Mouse (Mus musculus) midbrain, embryonic 15.5 days (tissue): ENCODE measurements around the gene Snrpn. TPM values are rescaled to one million over a fixed set of nuclear protein-coding genes. Genes with fewer than 3 reads are reported as not detected.

Source experiments
- ATAC-seq: fragments of 200-750 bp; cut with Nextera tagmentation; replicated peaks from 2 replicates; pipeline ENCODE4 v1.8.0; 2017; ENCODE audit warnings: moderate TSS enrichment
- H3K27ac ChIP-seq: fragments of 300-500 bp; sonication (generic); 2 replicates; pipeline ENCODE4 v1.5.1; 2015; ENCODE audit warnings: mild to moderate bottlenecking, inconsistent platforms
- H3K27me3 ChIP-seq: fragments of 300-500 bp; sonication (generic); replicated peaks from 2 replicates; pipeline ENCODE4 v1.6.1; 2015; ENCODE audit warnings: inconsistent platforms
- H3K36me3 ChIP-seq: fragments of 300-500 bp; sonication (generic); replicated peaks from 2 replicates; pipeline ENCODE4 v1.6.1; 2015; ENCODE audit warnings: inconsistent platforms
- H3K4me1 ChIP-seq: fragments of 300-500 bp; sonication (generic); 2 replicates; pipeline ENCODE4 v1.6.1; 2015; ENCODE audit warnings: inconsistent platforms
- H3K4me2 ChIP-seq: fragments of 300-500 bp; sonication (generic); 2 replicates; pipeline ENCODE4 v1.6.1; 2015; ENCODE audit warnings: inconsistent platforms, mild to moderate bottlenecking, moderate library complexity
- H3K4me3 ChIP-seq: fragments of 300-500 bp; sonication (generic); 2 replicates; pipeline ENCODE4 v1.5.1; 2015; ENCODE audit warnings: mild to moderate bottlenecking, inconsistent platforms
- H3K9ac ChIP-seq: fragments of 300-500 bp; sonication (generic); 2 replicates; pipeline ENCODE4 v1.6.1; 2015; ENCODE audit warnings: mild to moderate bottlenecking, inconsistent platforms
- H3K9me3 ChIP-seq: fragments of 300-500 bp; sonication (generic); 2 replicates; pipeline ENCODE4 v1.6.1; 2016; ENCODE audit warnings: inconsistent platforms
- WGBS: fragments of 180-500 bp; shearing (Covaris S2); methylation state at CpG from one replicate; pipeline ENCODE4 v1.1.7; 2015; ENCODE audit warnings: mixed read lengths; 5-methylcytosine and 5-hydroxymethylcytosine counted together
- polyA plus RNA-seq: library from polyadenylated mRNA; unstranded; fragments of >200 nt; fragmentation: Nextera tagmentation; extraction: Ambion mirVana; gene quantifications from 2 replicates; pipeline ENCODE4 v1.2.1, GENCODE M21; 2015

Gene Snrpn
- polyA plus RNA-seq, 1 experiment from 2014 or later, result 901 TPM

GRCm38 (mm10) chr7:60006262-60006661 is 133.8 kb downstream of the Snrpn start:
- 44% methylated on average over 2 of the region's 2 CpGs for WGBS
- peaks cover 9% of the 10 kb centered on the region for H3K9me3 ChIP-seq

GRCm38 (mm10) chr7:60004606-60005330 is 135.3 kb downstream of the Snrpn start, which contains the start of the genes Snurf and Gm38393:
Snurf (minus strand) TSS chr7:60005049.
Gm38393 (minus strand) TSS chr7:60005064.
- H3K4me3 ChIP-seq, result peak within 1 kb of the TSS; percentile 71
- no peaks in the 10 kb centered on the region for H3K36me3 ChIP-seq
- peaks cover 9% of the 10 kb centered on the region for H3K9me3 ChIP-seq
- no peaks in the 10 kb centered on the region for H3K4me1 ChIP-seq
- peak within 1 kb of the TSS; percentile 75 for H3K9ac ChIP-seq
- H3K27me3 ChIP-seq, result no peaks in the 10 kb centered on the region
- H3K4me2 ChIP-seq, result peak within 1 kb of the TSS; percentile 45
- peak within 1 kb of the TSS; percentile 92 for H3K27ac ChIP-seq
- 56% methylated on average over 30 of the region's 30 CpGs for WGBS
- ATAC-seq, result peak; percentile 70

More at GRCm38 (mm10) chr7:60006262-60006661, 133.8 kb downstream of the Snrpn start:
- H3K4me3 ChIP-seq, result no peak overlapping the region
- H3K27ac ChIP-seq, result no peak overlapping the region
- H3K4me1 ChIP-seq, result no peaks in the 10 kb centered on the region
- ATAC-seq, result no peak
- H3K36me3 ChIP-seq, result no peaks in the 10 kb centered on the region
- no peak overlapping the region for H3K4me2 ChIP-seq
- no peak overlapping the region for H3K9ac ChIP-seq
- no peaks in the 10 kb centered on the region for H3K27me3 ChIP-seq

GRCm38 (mm10) chr7:60003921-60004605 is 136.0 kb downstream of the Snrpn start:
- WGBS, result 50% methylated on average over 22 of the region's 22 CpGs
- Histone ChIP-seq H3K27me3 (no peaks in the 10 kb centered on the region), H3K36me3 (no peaks in the 10 kb centered on the region), H3K27ac (peak overlapping the region; percentile 92), H3K9me3 (peaks cover 9% of the 10 kb centered on the region), H3K4me1 (no peaks in the 10 kb centered on the region), H3K4me2 (peak overlapping the region; percentile 45), H3K4me3 (peak overlapping the region; percentile 71), H3K9ac (peak overlapping the region; percentile 75)
- peak; percentile 83 for ATAC-seq

- 50% methylated on average over 12 of the region's 12 CpGs for WGBS
- peak; percentile 84 for ATAC-seq
These were observed 136.8 kb downstream of the Snrpn start for GRCm38 (mm10) chr7:60003006-60003865.

GRCm38 (mm10) chr7:59978646-59979045 is 161.4 kb downstream of the Snrpn start:
- H3K4me3 ChIP-seq, result no peak overlapping the region
- H3K36me3 ChIP-seq, result 0 out of 2 replicates have a peak, but pooled peaks cover 2% of the 10 kb centered on the region
- no peak overlapping the region for H3K4me2 ChIP-seq
- H3K9me3 ChIP-seq, result no peaks in the 10 kb centered on the region
- H3K9ac ChIP-seq, result no peak overlapping the region
- H3K27me3 ChIP-seq, result no peaks in the 10 kb centered on the region
- H3K4me1 ChIP-seq, result no peaks in the 10 kb centered on the region
- ATAC-seq, result no peak
- WGBS, result 61% methylated on average over 1 of the region's 1 CpGs
- H3K27ac ChIP-seq, result no peak overlapping the region

More at GRCm38 (mm10) chr7:60003006-60003865, 136.8 kb downstream of the Snrpn start:
- H3K4me3 ChIP-seq, result peak overlapping the region; percentile 71
- peak overlapping the region; percentile 92 for H3K27ac ChIP-seq
- H3K4me2 ChIP-seq, result peak overlapping the region; percentile 45
- no peaks in the 10 kb centered on the region for H3K27me3 ChIP-seq
- peaks cover 9% of the 10 kb centered on the region for H3K9me3 ChIP-seq
- peak overlapping the region; percentile 75 for H3K9ac ChIP-seq
- H3K36me3 ChIP-seq, result no peaks in the 10 kb centered on the region
- H3K4me1 ChIP-seq, result no peaks in the 10 kb centered on the region

Other genes starting within 250 kb of the Snrpn start
- gene Snurf, start 135.2 kb downstream of the Snrpn start, polyA plus RNA-seq, result 598 and 661 TPM in 2 replicates
- gene Gm38393, start 135.2 kb downstream of the Snrpn start, polyA plus RNA-seq, result 3.7 and 4.2 TPM in 2 replicates